Mouse (Mus musculus) retina, postnatal 1 day (tissue): ENCODE results near the gene Eif4e3.

ENCODE experiments used
- DNase-seq: peaks from one replicate; pipeline ENCODE4 v3.0.0-alpha.2; 2012

The Eif4e3 gene

DNA sequence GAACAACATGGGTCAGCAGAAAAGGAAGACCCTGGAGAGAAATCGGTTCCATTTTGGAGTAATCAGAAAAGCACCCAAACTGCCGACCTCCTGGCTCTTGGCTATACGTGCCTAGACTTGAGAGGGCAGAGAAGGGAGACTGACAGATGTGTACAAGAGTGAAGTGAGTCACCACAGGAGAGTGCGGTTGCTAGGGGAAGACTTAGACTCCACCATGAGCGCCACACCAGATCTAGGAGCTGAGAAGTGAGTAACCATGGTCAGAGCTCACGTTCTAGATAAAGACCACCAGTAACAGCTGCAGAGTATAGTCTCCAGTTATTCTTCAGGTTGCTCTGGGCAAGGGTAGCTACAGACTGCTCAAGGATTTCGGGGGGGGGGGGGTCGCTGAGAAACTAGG is 3.3 kb downstream of the Eif4e3 start:
- no peak for DNase-seq

- DNase-seq = peak; percentile 31
Observed at GRCm38 (mm10) chr6:99660443-99660842, 6.1 kb downstream of the Eif4e3 start.

DNA sequence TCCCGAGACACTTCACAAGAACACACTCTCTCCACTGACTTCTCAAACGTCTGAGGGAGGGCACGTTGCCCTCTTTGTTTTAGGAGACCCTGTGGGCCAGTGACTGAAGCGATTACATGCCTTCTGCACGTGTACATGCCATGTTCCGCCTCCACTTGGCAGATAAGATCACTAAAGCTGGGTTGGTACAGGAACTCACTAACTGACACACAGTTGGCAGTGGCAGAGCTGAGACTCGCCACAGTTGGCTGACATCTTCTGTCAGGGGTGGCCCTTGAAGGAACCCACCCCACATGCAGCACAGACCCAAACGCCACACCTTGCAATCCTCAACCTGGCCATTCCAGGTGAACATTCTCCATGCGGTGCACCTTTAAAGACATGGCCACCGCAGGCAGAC is 8.0 kb downstream of the Eif4e3 start:
- no peak for DNase-seq

DNA sequence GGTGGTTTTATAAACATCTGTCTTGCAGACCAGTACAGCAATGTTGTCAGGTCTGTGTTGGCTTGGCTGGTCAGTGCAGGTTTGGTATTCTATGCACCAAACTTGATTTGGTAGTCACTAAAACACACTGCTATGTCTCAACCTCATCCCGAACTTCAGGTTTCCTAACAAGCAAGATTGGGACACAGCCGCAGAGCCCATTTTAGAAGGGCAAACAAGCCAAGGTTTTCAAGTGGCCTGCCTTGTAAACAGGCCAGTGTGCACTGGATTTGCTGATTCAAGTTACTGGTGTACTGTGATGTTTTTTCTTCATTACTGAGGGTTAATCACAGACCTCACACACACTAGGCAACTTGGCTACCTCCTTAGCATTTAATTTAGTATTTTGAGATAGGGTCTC is 10.5 kb downstream of the Eif4e3 start:
- no peak for DNase-seq

DNA sequence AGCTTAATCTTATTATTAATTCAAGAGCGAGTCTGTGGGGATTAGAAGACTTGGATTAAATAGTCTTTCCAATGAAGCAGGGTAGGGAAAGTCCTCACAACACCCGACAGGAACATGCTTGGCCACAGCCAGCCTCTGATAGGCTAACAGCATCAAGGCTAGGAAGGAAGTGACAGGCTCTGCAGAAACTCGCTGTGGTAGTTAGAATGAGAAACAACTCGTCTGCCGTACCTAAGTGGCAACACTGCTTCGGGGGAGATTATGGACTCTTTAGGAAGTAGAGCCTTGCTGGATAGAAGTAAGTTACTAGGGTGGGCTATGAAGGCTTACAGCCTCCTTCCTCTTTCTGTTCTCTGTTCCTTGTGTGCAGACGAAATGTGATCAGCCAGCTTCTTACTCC is 11.1 kb downstream of the Eif4e3 start:
- no peak for DNase-seq

- no peak for DNase-seq
Observed at GRCm38 (mm10) chr6:99654343-99654742, 12.2 kb downstream of the Eif4e3 start.

DNA sequence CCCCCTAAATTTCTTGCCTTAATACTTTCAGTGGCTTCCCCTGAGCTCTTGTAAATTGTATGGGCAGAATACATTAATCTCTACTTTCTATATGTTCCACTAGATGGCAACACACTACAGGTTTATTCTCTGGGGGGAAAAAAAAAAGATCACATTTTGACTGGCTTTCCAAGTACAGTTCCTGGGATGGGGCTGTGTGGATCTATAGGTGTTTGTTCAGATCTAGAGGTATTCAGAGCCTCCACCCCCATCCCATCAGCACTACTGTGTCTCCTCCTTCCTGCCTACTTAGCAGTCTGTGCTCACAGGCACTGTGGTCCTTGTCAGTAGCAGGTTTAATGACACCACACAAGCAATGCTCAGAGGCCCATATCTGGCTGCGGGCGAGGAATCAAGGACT is 14.2 kb downstream of the Eif4e3 start:
- DNase-seq = peak; percentile 38

GRCm38 (mm10) chr6:99649307-99649706 is 17.3 kb downstream of the Eif4e3 start:
- no peak for DNase-seq

DNA sequence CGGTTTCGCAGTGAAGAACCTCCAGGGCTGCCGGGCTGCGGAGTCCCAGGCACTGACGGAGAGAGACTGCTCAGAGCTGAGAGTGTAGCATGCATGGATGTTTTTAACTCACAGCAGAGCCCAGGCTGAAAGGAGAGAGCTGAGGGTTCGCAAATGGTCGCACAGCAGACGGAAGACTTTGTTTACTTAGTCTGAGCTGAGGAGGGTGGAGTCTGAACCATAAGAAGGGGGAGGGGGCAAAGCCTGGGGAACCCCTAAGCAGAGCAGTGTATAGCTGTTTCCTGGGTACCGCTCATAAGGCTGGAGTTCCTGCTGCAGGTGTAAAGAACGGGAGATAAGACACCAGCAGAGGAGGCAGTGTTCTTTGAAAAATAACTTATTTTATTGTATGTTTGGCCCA is 20.2 kb downstream of the Eif4e3 start:
- DNase-seq = no peak

GRCm38 (mm10) chr6:99644876-99645275 is 21.7 kb downstream of the Eif4e3 start:
- no peak for DNase-seq

DNA sequence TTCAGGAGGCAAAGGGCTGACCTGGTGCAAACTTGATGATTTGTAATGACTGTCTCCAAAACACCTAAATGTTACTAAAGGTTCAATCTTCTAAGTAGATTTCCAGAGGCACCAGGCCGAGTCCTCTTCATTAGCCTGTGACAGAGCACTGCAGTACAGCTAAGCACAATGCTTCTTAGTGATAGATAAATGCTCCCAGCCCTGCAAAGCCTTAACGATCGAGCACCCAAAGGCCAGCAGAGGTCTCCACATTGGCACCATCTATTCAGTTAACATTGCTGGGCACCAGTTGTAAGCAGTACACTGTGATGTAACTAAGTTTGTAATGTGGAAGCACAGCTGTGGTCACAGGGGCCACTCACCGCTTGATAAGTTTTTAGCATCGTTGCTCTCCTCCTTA is 22.2 kb downstream of the Eif4e3 start:
- no peak for DNase-seq

DNA sequence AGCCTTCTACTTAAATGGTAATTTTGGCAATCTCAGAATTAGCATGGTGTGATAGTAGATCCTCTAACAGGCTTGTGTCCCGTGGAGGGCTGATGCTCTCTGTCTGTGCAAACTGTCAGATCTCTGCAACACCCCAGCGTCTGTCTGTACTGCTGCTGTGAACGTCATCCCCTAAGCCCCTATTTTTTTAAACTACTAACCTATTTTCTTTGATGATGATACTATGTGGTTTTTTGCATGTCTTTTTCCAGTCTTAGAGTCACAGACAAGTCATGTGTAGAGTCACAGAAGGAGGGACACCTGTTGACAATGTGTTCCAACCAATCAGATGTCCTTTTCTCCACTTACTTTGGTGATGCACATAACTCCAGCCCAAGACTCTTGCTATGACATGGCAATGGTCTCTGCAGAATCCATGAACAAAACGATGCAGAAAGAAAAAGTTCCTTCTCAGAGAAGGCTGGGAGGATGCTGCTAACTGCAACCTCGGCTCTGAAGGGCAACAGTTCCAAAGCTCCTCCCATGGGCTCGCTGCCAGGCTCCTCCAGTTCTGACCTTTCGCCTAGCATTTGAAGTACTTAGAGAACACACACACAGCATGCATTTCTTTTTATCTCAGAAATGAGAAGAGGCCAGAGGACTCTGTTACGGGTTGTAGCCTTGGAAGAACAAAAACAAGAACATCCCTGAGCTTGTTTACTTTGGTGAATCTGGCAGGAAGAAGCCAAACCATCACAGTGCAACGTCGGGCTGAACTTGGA is 23.0 kb downstream of the Eif4e3 start:
- DNase-seq = no peak

DNA sequence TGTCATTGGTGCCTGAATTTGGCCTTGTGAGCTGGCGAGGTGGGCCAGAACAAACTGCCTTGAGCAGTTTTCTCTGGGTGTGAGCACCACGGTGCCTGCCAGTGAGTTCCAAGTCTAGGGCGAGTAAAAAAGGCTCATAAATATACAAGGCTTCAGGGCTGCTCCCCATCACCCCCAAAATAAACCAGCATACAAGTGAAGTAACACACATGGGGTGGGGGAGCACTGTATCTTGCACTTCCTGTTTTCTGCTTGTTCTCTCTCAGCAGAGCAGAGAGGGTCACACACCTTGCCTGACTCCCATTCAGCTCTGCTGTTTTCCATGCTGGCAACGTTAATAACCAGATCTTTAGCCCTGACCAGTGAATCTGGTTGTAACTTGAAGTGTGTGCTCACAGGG is 29.1 kb downstream of the Eif4e3 start:
- DNase-seq = no peak

GRCm38 (mm10) chr6:99636801-99637200 is 29.8 kb downstream of the Eif4e3 start:
- DNase-seq = no peak

GRCm38 (mm10) chr6:99636121-99636520 is 30.4 kb downstream of the Eif4e3 start:
- DNase-seq = no peak

GRCm38 (mm10) chr6:99632121-99632980 is 34.2 kb downstream of the Eif4e3 start:
- DNase-seq = no peak

DNA sequence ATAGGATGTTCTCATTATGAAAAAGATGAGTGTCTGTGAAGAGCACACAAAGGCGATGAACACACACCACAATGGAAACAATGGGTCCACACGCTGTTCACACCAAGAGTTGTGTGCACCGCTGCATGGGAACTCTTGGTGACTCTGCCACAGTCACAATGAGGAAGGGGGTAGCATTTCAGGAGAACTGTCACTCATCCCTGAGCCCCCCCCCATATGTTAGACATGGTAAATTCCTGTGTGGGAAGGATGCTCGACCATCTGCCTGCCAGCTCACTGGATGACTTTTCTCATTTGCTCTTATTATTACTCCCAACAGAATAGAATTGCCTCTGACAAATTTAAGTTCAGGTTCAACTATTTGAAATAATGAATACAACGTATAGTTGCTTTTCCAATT is 34.9 kb downstream of the Eif4e3 start:
- no peak for DNase-seq

- DNase-seq = no peak
Observed at GRCm38 (mm10) chr6:99629726-99630458, 36.7 kb downstream of the Eif4e3 start.

DNA sequence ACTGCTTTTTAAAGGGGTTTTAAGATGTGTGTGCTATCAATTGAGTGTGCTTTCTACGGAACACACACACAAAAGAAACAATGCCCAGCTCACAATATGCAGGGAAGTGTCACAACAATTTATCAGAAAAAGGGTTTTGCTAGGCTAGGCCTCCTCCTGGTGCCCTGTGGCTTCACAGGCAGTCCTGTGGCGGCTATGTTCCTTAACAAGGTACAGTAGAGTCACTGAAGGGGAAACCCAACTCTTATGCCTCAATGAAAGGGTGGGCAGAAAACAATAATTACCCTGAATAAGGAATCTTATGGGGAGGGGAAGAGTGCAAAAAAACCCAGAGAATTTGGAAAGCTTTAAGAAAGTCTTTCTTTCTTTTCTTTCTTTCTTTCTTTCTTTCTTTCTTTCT is 40.2 kb downstream of the Eif4e3 start:
- DNase-seq = no peak

- DNase-seq = no peak
Observed at GRCm38 (mm10) chr6:99625803-99626202, 40.8 kb downstream of the Eif4e3 start.

DNA sequence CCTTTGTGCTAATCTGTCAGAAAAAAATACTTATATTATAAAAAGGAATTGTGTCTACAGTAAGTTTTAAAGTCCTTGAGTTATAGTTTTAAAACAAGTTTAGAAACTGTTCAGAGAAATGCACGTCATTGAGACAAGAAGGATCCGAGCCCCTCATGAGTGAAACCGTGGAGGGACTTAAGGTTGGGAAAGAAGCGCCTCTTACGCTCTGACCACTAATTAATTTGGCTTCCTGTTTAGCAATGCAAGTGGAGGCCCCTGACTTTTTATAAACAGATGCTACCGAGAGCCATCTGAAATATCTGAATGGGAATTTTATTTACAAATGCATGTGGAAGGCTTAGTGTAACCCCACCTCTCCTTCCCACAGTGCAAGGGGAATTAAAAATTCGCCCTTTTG is 41.3 kb downstream of the Eif4e3 start:
- no peak for DNase-seq

DNA sequence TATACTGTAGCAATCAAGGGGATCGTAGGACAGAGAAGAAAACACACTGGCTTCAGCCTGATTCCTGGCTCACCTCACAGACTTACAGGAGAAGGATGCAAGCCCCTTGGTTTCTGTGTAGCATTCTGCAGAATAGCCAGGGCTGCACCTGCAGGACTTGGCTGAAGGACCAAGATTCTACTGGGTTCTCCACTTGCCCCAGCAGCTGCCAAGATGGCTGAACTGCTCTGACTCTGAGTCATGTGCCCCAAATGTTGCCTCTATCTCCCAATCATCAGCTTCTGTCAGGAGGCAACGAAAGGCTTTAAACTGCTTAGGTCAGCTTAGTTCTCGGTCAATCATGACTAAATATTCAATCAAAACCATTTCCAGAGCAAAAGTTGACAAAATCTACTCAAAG is 42.0 kb downstream of the Eif4e3 start:
- DNase-seq = no peak

DNA sequence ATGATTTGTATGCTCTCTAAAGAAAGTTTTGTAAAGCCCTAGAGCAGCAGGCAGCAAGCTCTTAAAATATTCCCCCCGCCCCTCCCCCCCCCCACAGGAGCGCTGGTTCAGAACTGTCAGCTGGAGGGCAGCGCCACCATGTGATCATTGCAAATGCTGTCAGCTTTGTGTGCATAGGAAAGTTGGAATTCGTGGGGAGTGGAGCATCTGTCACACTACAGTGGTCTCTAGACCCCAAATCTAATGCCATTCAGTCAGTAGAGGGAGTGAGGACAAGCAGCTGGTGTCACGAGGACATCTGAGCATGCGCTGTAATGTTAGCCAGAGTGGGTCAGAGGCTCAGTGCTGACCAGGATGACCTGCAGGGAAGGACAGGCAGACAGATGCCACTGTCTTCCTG is 42.9 kb downstream of the Eif4e3 start:
- DNase-seq = peak; percentile 69

- no peak for DNase-seq
Observed at GRCm38 (mm10) chr6:99621167-99621566, 45.4 kb downstream of the Eif4e3 start.
